Mouse (Mus musculus) yolk sac, embryonic 10.5 days (tissue): ENCODE data around the gene Cdc42ep5.
A peak's percentile ranks its signal among the peaks of the same experiment; 100 is the strongest.

Experiments
- DNase-seq: peaks from one replicate; pipeline ENCODE4 v3.0.0-alpha.2; 2017; ENCODE audit warnings: low spot score

Cdc42ep5 gene

GRCm38 (mm10) chr7:4145552-4146190 is 19.0 kb downstream of the Cdc42ep5 start:
- no peak for DNase-seq

- no peak for DNase-seq
Observed at GRCm38 (mm10) chr7:4144766-4145551, 19.7 kb downstream of the Cdc42ep5 start.

DNA sequence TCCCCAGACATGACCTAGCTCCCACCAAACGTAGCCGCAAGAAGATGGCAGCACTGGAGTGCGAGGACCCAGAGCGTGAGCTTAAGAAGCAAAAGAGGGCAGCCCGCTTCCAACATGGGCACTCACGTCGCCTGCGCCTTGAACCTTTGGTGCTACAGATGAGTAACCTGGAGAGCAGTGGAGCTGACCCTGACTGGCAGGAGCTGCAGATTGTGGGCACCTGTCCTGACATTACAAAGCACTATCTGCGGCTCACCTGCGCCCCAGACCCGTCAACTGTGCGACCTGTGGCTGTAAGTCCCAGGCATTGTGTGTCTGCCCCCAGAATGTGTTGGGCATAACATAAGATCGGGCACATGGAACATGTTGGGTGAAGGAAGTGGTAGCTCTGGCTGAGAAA is 20.6 kb downstream of the Cdc42ep5 start:
- no peak for DNase-seq

DNA sequence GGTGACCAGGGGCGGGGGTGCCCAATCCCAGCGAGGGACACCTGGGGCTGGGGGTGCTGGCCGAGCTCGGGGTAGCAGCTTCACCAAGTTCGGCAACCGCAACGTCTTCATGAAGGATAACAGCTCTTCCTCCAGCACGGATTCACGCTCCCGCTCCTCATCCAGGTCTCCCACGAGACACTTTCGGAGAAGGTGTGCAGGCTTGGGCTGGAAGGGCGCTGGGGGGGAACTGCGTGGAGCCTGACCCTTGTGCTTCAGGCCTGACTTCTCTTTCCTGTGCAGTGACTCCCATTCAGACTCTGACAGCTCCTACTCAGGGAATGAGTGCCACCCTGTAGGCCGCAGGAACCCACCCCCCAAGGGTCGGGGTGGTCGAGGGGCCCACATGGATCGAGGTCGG is 21.2 kb downstream of the Cdc42ep5 start:
- DNase-seq: no peak

GRCm38 (mm10) chr7:4142796-4143445 is 21.7 kb downstream of the Cdc42ep5 start:
- no peak for DNase-seq

DNA sequence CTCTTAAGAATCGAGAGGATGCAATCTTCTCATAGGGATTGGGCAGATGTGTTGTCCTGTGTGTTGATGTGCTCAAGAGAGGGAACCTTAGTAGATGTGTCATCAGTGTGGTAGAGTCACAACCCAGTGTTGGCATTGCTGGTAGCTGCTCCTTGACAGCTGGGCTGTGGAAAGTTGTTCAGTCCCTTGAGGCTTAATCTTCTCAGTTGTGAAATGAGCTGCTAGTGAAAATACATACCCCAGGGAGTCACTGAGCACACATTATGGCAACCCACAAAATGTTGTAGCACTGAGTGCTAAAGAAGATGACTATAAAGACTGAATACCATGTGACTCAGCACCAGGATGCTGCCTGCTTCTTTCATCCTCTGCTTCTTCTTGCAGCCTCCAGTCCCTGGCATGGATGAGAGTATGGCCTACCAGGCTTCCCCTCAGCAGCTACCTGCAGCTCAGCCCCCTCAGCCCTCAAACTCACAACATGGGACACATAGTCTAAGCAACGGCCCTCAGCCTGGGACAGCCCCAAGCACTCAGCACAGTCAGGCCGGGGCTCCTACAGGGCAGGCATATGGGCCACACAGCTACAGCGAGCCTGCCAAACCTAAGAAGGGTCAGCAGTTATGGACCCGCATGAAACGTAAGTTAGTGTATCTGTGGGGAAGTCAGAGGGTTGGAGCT is 22.9 kb downstream of the Cdc42ep5 start:
- DNase-seq: no peak

GRCm38 (mm10) chr7:4139391-4139790 is 25.3 kb downstream of the Cdc42ep5 start:
- DNase-seq: no peak

GRCm38 (mm10) chr7:4138671-4139070 is 26.0 kb downstream of the Cdc42ep5 start:
- DNase-seq: no peak

DNA sequence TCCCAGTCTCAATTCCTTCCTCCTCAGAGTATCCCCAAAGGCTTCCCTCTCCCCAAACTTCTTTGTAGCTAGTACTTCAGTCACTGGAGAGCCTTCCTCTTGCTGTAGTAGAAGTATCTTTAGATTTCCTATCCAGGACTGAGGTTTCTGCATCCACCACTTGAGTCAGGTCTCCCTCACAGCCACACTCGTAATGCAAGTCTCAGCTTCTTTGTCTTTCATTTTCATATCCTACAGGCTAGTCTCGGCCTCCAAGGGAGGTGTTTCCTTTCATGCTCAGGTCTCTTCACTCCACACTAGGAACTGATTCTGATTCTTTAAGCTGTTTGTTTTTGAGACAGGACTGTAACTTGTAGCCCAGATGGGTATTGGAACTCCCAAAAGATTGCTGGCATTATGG is 26.5 kb downstream of the Cdc42ep5 start:
- no peak for DNase-seq

GRCm38 (mm10) chr7:4137746-4138145 is 26.9 kb downstream of the Cdc42ep5 start:
- DNase-seq: no peak

DNA sequence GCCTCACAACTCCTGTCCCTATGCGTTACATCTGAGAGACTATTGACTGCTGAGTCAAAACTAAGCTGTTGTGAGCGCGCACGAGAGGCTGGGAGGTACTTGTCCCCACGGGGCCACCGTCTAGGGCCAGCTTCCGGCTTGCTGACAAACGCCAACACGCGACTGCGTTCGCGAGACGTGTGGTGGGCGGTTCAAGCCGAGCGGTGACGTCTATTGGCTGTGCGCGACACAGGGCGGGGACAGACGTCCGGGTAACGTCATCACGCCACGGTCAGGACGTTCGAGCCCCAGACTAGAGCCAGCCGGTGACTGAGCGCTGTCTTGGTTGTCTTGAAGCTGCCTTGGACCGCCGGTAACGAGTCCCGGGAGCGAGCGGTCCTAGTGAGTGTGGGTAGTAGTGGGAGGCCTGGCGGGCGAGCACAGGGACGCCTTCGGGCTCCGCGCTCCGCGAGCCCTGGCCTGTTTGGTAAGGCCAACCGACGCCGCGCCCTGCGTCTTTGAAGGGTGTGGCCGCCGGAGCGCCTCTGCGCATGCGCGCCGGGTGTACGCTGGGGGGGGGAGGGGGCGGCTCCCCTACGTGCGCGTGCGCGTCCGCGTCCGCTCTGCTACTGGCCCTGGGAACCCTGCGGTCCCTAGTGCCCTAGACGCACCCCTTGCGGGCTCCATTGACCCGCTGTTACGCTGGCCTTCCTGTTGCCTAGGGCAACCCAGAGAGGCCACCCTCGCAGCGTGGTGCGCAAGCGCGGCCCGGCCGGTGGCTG is 27.7 kb downstream of the Cdc42ep5 start, which contains the start of gene Leng8:
Gene Leng8, plus strand, starts transcription at position 269 of the 761 bp plus-strand sequence.
- peak; percentile 98 for DNase-seq

GRCm38 (mm10) chr7:4136404-4136770 is 28.3 kb downstream of the Cdc42ep5 start:
- no peak for DNase-seq

DNA sequence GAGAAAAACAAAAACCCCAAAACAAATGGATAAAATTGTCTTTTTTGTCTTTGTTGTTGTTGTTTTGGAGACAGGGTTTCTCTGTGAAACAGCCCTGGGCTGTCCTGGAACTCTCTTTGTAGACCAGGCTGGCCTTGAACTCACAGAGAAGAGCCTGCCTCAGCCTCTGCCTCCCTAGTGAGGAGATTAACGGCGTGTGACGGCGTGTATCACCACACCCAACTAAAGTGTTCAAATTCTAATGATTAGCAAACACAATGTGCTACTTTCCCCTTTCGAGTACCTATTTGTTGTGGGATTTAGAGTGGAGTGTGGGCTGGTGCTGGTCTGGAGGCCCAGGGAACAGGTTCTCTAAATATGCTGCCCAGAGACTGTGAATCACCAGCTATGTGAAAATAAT is 29.7 kb downstream of the Cdc42ep5 start:
- no peak for DNase-seq

GRCm38 (mm10) chr7:4132998-4133397 is 31.7 kb downstream of the Cdc42ep5 start:
- no peak for DNase-seq

GRCm38 (mm10) chr7:4132581-4132980 is 32.1 kb downstream of the Cdc42ep5 start:
- DNase-seq: no peak

DNA sequence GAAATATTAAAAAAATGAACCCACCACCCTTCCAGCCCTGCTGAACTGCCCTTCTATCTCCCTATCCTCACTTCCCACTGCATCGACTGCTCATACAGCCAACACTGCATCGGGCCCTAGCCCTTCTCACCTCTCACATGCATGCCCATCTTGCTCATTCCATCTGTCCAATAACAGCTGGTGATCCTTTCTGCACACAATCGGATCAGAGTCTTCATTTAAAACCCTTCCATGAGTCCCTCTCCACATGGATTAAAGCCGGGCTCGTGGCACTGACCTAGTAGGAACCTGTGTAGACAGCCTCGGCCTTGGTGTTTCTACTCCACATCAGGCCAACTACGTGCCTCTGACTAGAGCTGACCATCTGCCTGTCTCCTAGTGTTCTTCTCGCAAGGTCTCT is 32.7 kb downstream of the Cdc42ep5 start:
- DNase-seq: no peak

GRCm38 (mm10) chr7:4130686-4131452 is 33.8 kb downstream of the Cdc42ep5 start:
- peak; percentile 62 for DNase-seq

- no peak for DNase-seq
Observed at GRCm38 (mm10) chr7:4128860-4129259, 35.8 kb downstream of the Cdc42ep5 start.

GRCm38 (mm10) chr7:4127894-4128293 is 36.8 kb downstream of the Cdc42ep5 start:
- no peak for DNase-seq

DNA sequence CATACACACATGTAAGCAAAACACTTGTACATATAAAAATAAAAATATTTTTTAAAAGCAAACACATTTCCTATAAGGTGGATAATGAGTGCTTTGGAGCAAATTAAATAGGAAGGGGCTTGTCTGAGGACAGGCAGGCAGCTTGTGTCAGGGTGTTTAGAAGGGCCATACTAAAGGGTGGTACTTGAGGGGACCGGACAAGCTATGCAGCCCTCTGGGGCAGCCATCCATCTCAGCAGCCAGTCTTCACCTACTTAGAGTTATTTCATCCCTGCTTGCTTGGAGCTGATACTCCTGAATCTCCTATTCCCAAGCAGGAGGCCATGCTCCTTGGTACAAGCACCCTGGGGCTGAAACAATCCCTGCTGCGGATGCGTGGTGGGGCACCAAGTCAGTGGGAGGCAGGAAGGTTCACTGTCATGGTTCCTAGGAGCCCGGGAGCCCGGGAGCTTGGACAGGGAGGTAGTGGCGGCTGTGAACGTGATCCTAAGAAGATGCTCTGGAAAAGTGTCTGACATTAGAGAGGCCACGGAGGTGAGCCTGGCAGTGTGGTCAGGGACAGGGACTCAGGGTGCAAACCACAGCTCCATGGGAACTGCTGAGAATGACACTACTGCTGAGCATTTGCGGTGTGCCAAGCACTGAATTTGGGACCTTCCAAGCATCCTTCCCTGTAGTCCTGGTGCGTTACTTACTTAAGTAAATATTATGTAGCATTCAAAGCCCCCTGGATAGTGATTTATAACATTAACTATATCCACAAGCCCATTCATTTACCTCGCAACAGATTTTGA is 37.5 kb downstream of the Cdc42ep5 start:
- DNase-seq: no peak
